Mouse (Mus musculus) effector memory CD4-positive, alpha-beta T cell, adult 5 months (primary cell): ENCODE measurements around the gene Fbl. TPM values are rescaled to one million over a fixed set of nuclear protein-coding genes. Genes with fewer than 3 reads are reported as not detected.

Source experiments
- polyA plus RNA-seq: library from polyadenylated mRNA; unstranded; fragments of 100-300 nt; shearing (Covaris generic); gene quantifications from one replicate; pipeline ENCODE4 v1.2.1, GENCODE M21; 2017

The Fbl gene
- 190 TPM for polyA plus RNA-seq

DNA sequence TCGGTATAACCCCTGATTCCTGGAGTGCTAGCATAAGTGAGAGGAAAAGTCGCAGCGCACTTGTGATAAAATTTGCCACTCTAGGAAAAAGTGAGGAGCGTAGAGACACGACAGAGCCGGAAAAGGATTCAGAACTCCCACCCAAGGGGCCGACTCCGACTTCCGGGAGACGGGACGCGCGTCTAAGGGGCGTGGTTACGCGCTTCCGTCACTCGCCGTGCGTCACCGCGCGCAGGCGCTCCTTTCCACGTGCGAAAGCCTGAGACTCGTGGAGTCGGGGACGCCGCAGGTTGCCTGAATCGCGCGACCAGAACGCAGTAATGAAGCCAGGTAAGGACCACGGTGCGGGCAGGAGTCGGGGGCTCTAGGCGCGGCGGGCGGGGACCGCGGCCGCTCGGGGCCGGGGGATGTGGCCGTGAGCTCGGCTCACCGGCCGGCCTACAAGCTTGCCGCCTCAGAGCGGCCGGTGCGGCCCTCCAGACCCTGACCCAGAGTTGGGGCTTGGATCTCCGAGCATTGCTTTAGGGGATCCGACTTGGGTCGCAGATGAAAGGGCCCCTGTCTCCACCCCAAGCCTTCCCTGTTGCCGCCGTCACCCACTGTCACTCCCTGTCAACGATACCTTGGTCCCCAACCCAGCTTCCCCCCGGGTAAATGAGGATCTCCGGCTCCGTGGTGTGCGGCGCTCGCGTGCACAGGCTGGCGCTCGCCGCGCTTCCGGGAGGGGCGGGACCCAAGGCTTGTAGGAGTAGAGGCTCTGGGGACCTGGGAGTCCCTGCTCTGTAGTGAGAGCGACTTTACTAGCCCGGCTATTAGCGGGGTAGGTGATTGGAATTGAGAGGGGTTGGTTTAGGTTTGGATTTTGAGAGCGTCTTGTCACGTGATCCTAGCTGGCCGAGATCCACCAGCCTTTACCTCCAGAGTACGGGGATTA lies at the start of gene Fbl:
TSS of gene Fbl (plus strand) at position 222 of the 934 bp plus-strand sequence.

DNA sequence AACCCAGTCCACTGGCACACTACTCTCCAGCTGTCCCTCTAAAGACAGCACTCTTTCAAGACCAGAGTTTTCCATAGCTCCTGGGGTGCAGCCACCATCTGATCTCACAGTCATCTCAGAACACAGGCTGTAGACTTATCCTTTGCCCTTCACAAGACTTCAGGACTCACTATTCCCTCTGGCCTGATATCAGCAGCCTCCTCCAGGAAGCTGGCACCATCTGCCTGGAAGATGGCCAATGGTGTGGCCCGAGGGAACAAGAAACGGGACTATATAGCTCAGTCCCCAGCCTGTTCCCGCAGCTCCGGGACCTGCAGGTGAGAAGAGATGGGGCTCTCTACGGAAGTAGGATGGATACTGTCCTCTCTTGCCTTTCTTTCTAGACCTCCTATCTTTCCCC lies 40.3 kb upstream of the Fbl start, which contains the start of gene 9530053A07Rik:
TSS of gene 9530053A07Rik (plus strand) at position 301 of the 400 bp plus-strand sequence.

DNA sequence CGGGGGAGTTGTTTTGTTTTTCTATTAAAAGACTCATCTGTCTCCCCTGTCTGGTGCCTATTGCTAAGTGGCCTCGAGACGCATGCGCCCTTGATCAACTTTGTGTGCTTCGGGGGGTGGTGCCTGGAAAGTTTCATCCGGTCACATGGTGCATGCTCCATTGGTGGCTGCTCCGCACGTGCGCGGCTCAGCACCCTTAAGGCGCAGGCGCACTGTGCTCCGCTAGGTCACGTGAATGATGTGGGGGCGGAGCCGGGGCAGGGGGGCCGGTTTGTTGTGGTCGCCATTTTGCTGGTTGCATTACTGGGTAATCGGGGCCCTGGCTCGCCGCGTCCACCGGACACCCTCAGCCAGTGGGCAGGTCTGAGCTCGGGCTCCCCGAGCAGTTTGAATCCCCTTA lies 9.7 kb downstream of the Fbl start, which contains the start of gene Dyrk1b:
TSS of gene Dyrk1b (plus strand) at position 242 of the 400 bp plus-strand sequence.

Other genes starting within 250 kb of the Fbl start
- gene Zfp974, start 240.2 kb upstream of the Fbl start, polyA plus RNA-seq: 4.5 TPM
- 6.2 TPM for gene Zfp780b, start 190.5 kb upstream of the Fbl start, polyA plus RNA-seq
- 7.2 TPM for gene Zfp850, start 155.6 kb upstream of the Fbl start, polyA plus RNA-seq
- 136 TPM for gene Psmc4, start 119.6 kb upstream of the Fbl start, polyA plus RNA-seq
- 0.11 TPM for gene Fcgbp, start 98.5 kb upstream of the Fbl start, polyA plus RNA-seq
- gene 9530053A07Rik, start 40.2 kb upstream of the Fbl start, polyA plus RNA-seq: not detected
- gene Dyrk1b, start 9.8 kb downstream of the Fbl start, polyA plus RNA-seq: 8.8 TPM
- gene Eid2, start 98.2 kb downstream of the Fbl start, polyA plus RNA-seq: 10.9 TPM
- gene Eid2b, start 108.0 kb downstream of the Fbl start, polyA plus RNA-seq: 1.2 TPM
- not detected for gene Selenov, start 121.5 kb downstream of the Fbl start, polyA plus RNA-seq
- gene Dll3, start 132.5 kb downstream of the Fbl start, polyA plus RNA-seq: not detected
- 50.0 TPM for gene Timm50, start 142.4 kb downstream of the Fbl start, polyA plus RNA-seq
- 178 TPM for gene Supt5, start 169.0 kb downstream of the Fbl start, polyA plus RNA-seq
- 900 TPM for gene Rps16, start 180.9 kb downstream of the Fbl start, polyA plus RNA-seq
- gene Plekhg2, start 202.9 kb downstream of the Fbl start, polyA plus RNA-seq: 31.8 TPM
- 618 TPM for gene Zfp36, start 210.5 kb downstream of the Fbl start, polyA plus RNA-seq
- 18.6 TPM for gene Med29, start 223.0 kb downstream of the Fbl start, polyA plus RNA-seq
- 136 TPM for gene Paf1, start 223.2 kb downstream of the Fbl start, polyA plus RNA-seq